Mouse (Mus musculus) lung, embryonic 15.5 days (tissue): ENCODE data around the gene Tmprss12. TPM values are rescaled to one million over a fixed set of nuclear protein-coding genes. Genes with fewer than 3 reads are reported as not detected.
"Not testable (repeated sequence)": the region's sequence is repeated elsewhere in the genome, so short reads cannot be mapped to it uniquely, and the experiment has no call there.

Experiments used
- ATAC-seq: fragments of 200-750 bp; cut with Nextera tagmentation; 2 replicates; pipeline ENCODE4 v1.8.0; 2017; ENCODE audit warnings: moderate number of reproducible peaks, borderline replicate concordance; ENCODE audit not compliant: low FRiP score, low TSS enrichment; ENCODE audit errors: extremely low read depth
- H3K27ac ChIP-seq: fragments of 300-500 bp; sonication (generic); 2 replicates; pipeline ENCODE4 v1.5.1; 2015; ENCODE audit warnings: moderate library complexity, mild to moderate bottlenecking, inconsistent platforms
- H3K27me3 ChIP-seq: fragments of 300-500 bp; sonication (generic); 2 replicates; pipeline ENCODE4 v1.6.1; 2015; ENCODE audit warnings: inconsistent platforms
- H3K36me3 ChIP-seq: fragments of 300-500 bp; sonication (generic); 2 replicates; pipeline ENCODE4 v1.6.1; 2015; ENCODE audit warnings: inconsistent platforms
- H3K4me1 ChIP-seq: fragments of 300-500 bp; sonication (generic); 2 replicates; pipeline ENCODE4 v1.6.1; 2015; ENCODE audit warnings: inconsistent platforms
- H3K4me2 ChIP-seq: fragments of 300-500 bp; sonication (generic); 2 replicates; pipeline ENCODE4 v1.6.1; 2015; ENCODE audit warnings: inconsistent platforms, mild to moderate bottlenecking, moderate library complexity
- H3K4me3 ChIP-seq: fragments of 300-500 bp; sonication (generic); 2 replicates; pipeline ENCODE4 v1.5.1; 2015; ENCODE audit warnings: mild to moderate bottlenecking, inconsistent platforms
- H3K9ac ChIP-seq: fragments of 300-500 bp; sonication (generic); 2 replicates; pipeline ENCODE4 v1.6.1; 2015; ENCODE audit warnings: inconsistent platforms
- H3K9me3 ChIP-seq: fragments of 300-500 bp; sonication (generic); 2 replicates; pipeline ENCODE4 v1.6.1; 2016; ENCODE audit warnings: inconsistent platforms
- WGBS: fragments of 180-500 bp; shearing (Covaris S2); methylation state at CpG from one replicate; pipeline ENCODE4 v1.1.7; 2015; 5-methylcytosine and 5-hydroxymethylcytosine counted together
- polyA plus RNA-seq: library from polyadenylated mRNA; unstranded; fragments of >200 nt; fragmentation: Nextera tagmentation; extraction: Ambion mirVana; gene quantifications from 2 replicates; pipeline ENCODE4 v1.2.1, GENCODE M21; 2015

The Tmprss12 gene
- polyA plus RNA-seq, 1 experiment from 2014 or later, result not detected

DNA sequence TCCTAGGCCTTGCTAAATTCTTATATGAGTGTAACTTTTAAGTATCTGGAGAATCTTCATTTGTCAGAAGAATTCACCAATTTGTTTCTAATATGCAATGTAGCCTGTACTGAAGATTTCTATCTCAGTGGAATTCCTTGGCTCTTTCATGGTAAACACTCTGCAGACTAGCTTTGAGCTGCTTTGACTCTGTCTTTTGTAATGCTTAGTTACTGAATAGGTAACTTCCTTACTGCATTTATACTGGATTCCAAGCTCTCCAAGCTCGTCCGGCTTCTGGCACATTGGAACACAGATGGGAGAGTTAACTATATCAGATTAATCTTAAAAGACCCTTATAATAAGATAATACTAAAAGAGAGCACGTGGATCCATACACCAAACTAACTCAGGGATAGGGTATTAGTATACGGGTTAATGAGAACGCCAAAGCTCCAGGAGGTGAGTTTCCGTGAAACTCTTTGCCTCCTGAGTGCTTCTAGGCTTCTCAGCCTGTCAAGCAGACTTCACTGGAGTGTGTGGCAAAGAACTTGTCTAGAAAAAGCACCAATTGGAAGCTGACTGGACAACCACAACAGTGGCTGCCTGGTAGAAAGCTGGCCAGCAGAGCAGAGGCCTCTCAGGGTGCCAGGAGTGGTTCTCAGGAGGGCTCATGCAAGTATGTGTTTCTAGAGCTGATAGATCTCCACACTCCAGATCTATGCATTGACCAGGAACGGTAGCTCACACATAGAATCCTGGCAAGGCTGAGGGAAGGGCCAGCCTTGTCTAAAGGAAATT is 21.8 kb upstream of the Tmprss12 start:
- WGBS, result 88% methylated on average over 7 of the region's 7 CpGs
- no peak overlapping the region for H3K9ac ChIP-seq
- ATAC-seq, result no peak
- H3K9me3 ChIP-seq, result no peaks in the 10 kb centered on the region
- H3K4me3 ChIP-seq, result no peak overlapping the region
- H3K27me3 ChIP-seq, result no peaks in the 10 kb centered on the region
- H3K4me2 ChIP-seq, result no peak overlapping the region
- H3K4me1 ChIP-seq, result no peaks in the 10 kb centered on the region
- H3K27ac ChIP-seq, result no peak overlapping the region
- H3K36me3 ChIP-seq, result peaks cover 58% of the 10 kb centered on the region

DNA sequence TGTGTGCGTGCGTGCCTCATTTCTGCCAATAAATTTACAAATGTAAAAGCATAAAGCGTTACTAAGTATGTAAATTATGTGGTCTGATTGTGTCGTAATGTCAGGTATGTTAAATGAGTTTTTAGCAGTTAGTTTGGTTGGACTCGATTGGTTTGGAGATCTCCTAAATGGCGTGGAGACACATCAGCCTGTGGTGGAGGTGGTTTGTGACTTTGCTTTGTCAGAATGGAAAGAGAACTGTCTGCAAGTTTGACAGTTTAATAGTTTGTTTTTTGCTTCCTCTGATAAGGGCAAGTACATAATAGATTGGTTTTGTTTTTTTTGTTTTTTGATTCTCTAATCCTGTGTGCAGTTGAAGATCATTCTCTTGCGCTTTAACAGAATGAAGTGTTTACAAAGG is 20.3 kb upstream of the Tmprss12 start:
- H3K4me2 ChIP-seq, H3K27me3 ChIP-seq: not testable (repeated sequence)

GRCm38 (mm10) chr15:100263246-100263905 is 17.3 kb upstream of the Tmprss12 start:
- Histone ChIP-seq H3K4me1 (no peaks in the 10 kb centered on the region), H3K9ac (no peak overlapping the region), H3K27me3 (no peaks in the 10 kb centered on the region), H3K4me3 (no peak overlapping the region), H3K4me2 (no peak overlapping the region), H3K9me3 (no peaks in the 10 kb centered on the region), H3K27ac (no peak overlapping the region), H3K36me3 (peaks cover 17% of the 10 kb centered on the region)
- no peak for ATAC-seq
- 24% methylated on average over 4 of the region's 4 CpGs for WGBS

More for the DNA sequence above, 20.3 kb upstream of the Tmprss12 start:
- H3K9ac ChIP-seq, H3K27ac ChIP-seq, H3K4me3 ChIP-seq, ATAC-seq, H3K9me3 ChIP-seq, H3K4me1 ChIP-seq: not testable (repeated sequence)
- H3K36me3 ChIP-seq, result peaks cover 42% of the 10 kb centered on the region
- WGBS, result 88% methylated on average over 7 of the region's 7 CpGs

DNA sequence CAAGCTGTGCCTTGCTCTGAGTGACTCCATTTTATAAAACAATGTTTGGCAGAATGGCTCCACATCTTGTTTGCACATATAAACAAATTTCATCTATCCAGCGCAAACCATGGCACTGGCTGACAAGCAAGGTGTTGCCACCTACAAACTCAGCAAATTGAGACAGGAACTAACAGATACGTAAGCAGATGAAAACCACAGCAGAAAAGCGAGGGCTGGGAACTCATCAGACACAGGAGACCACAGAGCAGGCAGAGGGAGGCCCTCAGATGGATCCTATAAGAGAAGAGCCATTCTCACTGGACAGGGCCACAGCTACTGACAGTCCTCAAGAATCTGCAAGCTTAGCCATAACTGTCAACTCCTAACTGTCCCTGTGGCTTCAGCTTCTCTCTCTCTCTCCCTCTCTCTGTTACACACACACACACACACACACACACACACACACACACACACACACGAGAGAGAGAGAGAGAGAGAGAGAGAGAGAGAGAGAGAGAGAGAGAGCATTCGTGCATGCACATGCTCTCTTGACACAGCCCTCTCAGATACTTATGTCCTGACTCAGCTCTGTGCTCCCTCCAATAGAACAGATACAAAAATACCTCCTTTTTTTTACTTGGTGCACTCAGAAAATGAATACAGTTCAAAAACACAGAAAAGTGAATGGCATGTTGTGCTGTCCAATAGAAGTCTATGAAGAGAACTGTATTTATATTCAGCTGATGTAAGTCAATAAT is 14.9 kb upstream of the Tmprss12 start:
- Histone ChIP-seq H3K4me3 (no peak overlapping the region), H3K9me3 (no peaks in the 10 kb centered on the region), H3K27ac (no peak overlapping the region), H3K36me3 (peaks cover 6% of the 10 kb centered on the region; the same call in 1 of the 2 replicates), H3K9ac (no peak overlapping the region), H3K27me3 (no peaks in the 10 kb centered on the region; the same call in 1 of the 2 replicates), H3K4me1 (no peaks in the 10 kb centered on the region), H3K4me2 (no peak overlapping the region)
- WGBS, result 73% methylated on average over 4 of the region's 5 CpGs
- ATAC-seq, result no peak

DNA sequence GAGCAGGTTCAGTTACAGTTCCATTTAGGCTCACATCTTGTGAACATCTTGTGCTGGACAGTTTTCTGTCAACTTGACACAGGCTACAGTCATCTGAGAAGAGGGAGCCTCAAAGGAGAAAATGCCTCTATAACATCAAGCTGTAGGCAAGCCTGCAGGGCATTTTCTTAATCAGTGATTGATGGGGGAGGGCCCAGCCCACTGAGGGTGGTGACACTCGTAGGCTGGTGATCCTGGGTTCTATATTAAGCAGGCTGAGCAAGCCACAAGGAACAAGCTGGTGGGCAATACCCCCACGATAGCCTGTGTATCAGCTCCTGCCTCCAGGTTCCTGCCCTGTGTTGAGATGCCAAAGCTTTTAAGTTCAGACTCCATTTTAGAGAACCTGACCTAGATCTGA is 11.7 kb upstream of the Tmprss12 start:
- WGBS, result 60% methylated on average over 2 of the region's 2 CpGs
- ATAC-seq, result no peak
- no peaks in the 10 kb centered on the region; the same call in 1 of the 2 replicates for H3K27me3 ChIP-seq
- no peaks in the 10 kb centered on the region for H3K9me3 ChIP-seq
- no peak overlapping the region for H3K4me2 ChIP-seq
- H3K36me3 ChIP-seq, result no peaks in the 10 kb centered on the region
- H3K27ac ChIP-seq, result no peak overlapping the region
- no peak overlapping the region for H3K9ac ChIP-seq
- no peak overlapping the region for H3K4me3 ChIP-seq
- H3K4me1 ChIP-seq, result no peaks in the 10 kb centered on the region

DNA sequence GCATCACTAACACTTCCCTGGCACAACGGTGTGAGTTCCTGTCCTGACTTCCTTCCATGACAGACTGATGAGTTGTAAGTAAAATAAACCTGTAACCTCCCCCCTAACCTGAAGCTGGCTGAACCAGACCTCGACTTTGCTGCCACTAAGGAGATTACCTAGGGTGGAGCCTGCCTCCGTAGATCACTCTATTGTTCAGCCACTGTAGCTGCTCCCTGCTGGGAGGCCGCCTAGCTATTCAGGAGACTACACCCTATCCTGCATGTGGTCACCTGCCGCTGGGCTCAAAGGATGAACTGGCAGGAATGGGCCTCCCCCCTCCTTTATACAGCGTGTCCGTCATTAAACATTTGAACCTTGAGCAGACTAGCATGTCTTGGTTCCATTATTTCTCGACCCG is 10.9 kb upstream of the Tmprss12 start:
- ATAC-seq, result no peak
- H3K9me3 ChIP-seq, result no peaks in the 10 kb centered on the region

DNA sequence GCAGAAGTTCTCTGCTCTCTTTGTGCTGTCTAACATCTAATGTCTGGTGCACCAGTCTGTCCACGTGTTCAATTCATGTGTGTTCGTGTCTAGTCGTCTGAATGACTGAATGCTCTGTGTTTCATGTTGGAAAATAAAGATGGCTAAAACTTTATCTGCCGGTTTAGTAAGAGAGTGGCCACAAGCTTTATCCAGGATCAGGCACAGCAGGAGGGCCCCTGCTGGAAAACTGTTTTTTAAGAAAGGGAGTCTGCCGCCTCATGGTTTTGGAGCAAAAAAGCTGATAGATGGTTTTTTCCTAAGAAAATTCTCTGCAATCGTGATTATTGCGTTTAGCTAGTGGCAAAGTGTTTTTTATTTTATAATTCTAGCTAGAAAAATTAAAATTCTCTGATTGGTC is 10.0 kb upstream of the Tmprss12 start:
- H3K36me3 ChIP-seq, H3K4me1 ChIP-seq, ATAC-seq, H3K27me3 ChIP-seq, H3K4me3 ChIP-seq, H3K9ac ChIP-seq, H3K4me2 ChIP-seq, H3K27ac ChIP-seq, H3K9me3 ChIP-seq: not testable (repeated sequence)
- whole genome bisulfite sequencing, result 40% methylated on average over 7 of the region's 7 CpGs

More for the DNA sequence above, 10.9 kb upstream of the Tmprss12 start:
- no peaks in the 10 kb centered on the region for H3K36me3 ChIP-seq
- H3K27ac ChIP-seq, result no peak overlapping the region
- 27% methylated on average over 9 of the region's 9 CpGs for WGBS
- H3K27me3 ChIP-seq, result no peaks in the 10 kb centered on the region; the same call in 1 of the 2 replicates
- H3K4me3 ChIP-seq, result no peak overlapping the region
- H3K4me2 ChIP-seq, result no peak overlapping the region
- H3K9ac ChIP-seq, result no peak overlapping the region
- no peaks in the 10 kb centered on the region for H3K4me1 ChIP-seq

- no peak overlapping the region for H3K4me3 ChIP-seq
- 72% methylated on average over 14 of the region's 14 CpGs for WGBS
- no peak for ATAC-seq
- no peak overlapping the region for H3K27ac ChIP-seq
- H3K4me2 ChIP-seq, result no peak overlapping the region
- H3K27me3 ChIP-seq, result no peaks in the 10 kb centered on the region; the same call in 1 of the 2 replicates
- H3K36me3 ChIP-seq, result no peaks in the 10 kb centered on the region
- no peak overlapping the region for H3K9ac ChIP-seq
- no peaks in the 10 kb centered on the region for H3K9me3 ChIP-seq
- H3K4me1 ChIP-seq, result no peaks in the 10 kb centered on the region
Observed at GRCm38 (mm10) chr15:100271411-100271810, 9.2 kb upstream of the Tmprss12 start.

- WGBS, result 85% methylated on average over 4 of the region's 4 CpGs
- not testable (repeated sequence) for H3K27ac ChIP-seq, H3K27me3 ChIP-seq, H3K4me3 ChIP-seq, H3K9ac ChIP-seq, H3K4me2 ChIP-seq, H3K9me3 ChIP-seq, H3K4me1 ChIP-seq, ATAC-seq, H3K36me3 ChIP-seq
Observed at GRCm38 (mm10) chr15:100273791-100274308, 6.8 kb upstream of the Tmprss12 start.

GRCm38 (mm10) chr15:100274790-100275559 is 5.7 kb upstream of the Tmprss12 start:
- Histone ChIP-seq H3K4me1 (no peaks in the 10 kb centered on the region), H3K4me3 (no peak overlapping the region), H3K4me2 (no peak overlapping the region), H3K27me3 (no peaks in the 10 kb centered on the region), H3K9me3 (no peaks in the 10 kb centered on the region), H3K27ac (no peak overlapping the region), H3K36me3 (no peaks in the 10 kb centered on the region), H3K9ac (no peak overlapping the region)
- WGBS, result 84% methylated on average over 7 of the region's 7 CpGs
- ATAC-seq, result no peak

GRCm38 (mm10) chr15:100276403-100276802 is 4.2 kb upstream of the Tmprss12 start:
- no peak overlapping the region for H3K4me3 ChIP-seq
- no peaks in the 10 kb centered on the region for H3K4me1 ChIP-seq
- H3K27me3 ChIP-seq, result no peaks in the 10 kb centered on the region
- ATAC-seq, result no peak
- no peaks in the 10 kb centered on the region for H3K9me3 ChIP-seq
- WGBS, result 90% methylated on average over 4 of the region's 4 CpGs
- no peak overlapping the region for H3K9ac ChIP-seq
- H3K4me2 ChIP-seq, result no peak overlapping the region
- H3K36me3 ChIP-seq, result no peaks in the 10 kb centered on the region
- H3K27ac ChIP-seq, result no peak overlapping the region
